Mouse (Mus musculus): Measurements from ENCODE around the gene Lrp2. TPM values are rescaled to one million over a fixed set of nuclear protein-coding genes. Genes with fewer than 3 reads are reported as not detected.

Gene Lrp2
- polyA plus RNA-seq, 1 experiment = 0.07 TPM

GRCm38 (mm10) chr2:69560221-69560620, 25.6 kb downstream of the Lrp2 start:
- Histone ChIP-seq H3K36me3 (ENCODE audit: control insufficient read depth, insufficient read depth) (no peaks in the 10 kb centered on the region), H3K4me2 (ENCODE audit: low read depth) (no peak overlapping the region), H3K27me3 (ENCODE audit: control insufficient read depth, insufficient read depth, insufficient read length) (no peaks in the 10 kb centered on the region), H3K4me3 (no peak overlapping the region), H3ac (ENCODE audit: control insufficient read depth, insufficient read length) (no peak overlapping the region), H3K79me2 (ENCODE audit: control insufficient read depth, insufficient read depth) (no peaks in the 10 kb centered on the region)
- TF ChIP-seq POLR2AphosphoS2 (IDR thresholded peaks at IDR 0.05; ENCODE audit: insufficient read length, low read depth) (no peak), POLR2A (IDR thresholded peaks at IDR 0.05; ENCODE audit: insufficient read length, low read depth) (no peak), REST (IDR thresholded peaks at IDR 0.05; ENCODE audit: insufficient read depth, insufficient read length) (no peak), MYOD1 (IDR thresholded peaks at IDR 0.05; ENCODE audit: control insufficient read depth in 1 of 3, insufficient read length in 2 of 3, low read depth in 2 of 3) (no peak), MAX (IDR thresholded peaks at IDR 0.05; ENCODE audit: low read depth) (no peak), SRF (IDR thresholded peaks at IDR 0.05; ENCODE audit: control insufficient read depth, insufficient read length, low read depth) (no peak), CEBPB (IDR thresholded peaks at IDR 0.05; ENCODE audit: insufficient read depth, poor library complexity, severe bottlenecking) (no peak), MYOG (IDR thresholded peaks at IDR 0.05; ENCODE audit: control insufficient read depth in 1 of 3, insufficient read depth in 1 of 3, insufficient read length in 2 of 3, low read depth in 2 of 3) (no peak), E2F4 (IDR thresholded peaks at IDR 0.05; ENCODE audit: insufficient read depth) (no peak)

GRCm38 (mm10) chr2:69559380-69559779, 26.5 kb downstream of the Lrp2 start:
- H3K79me2 ChIP-seq (ENCODE audit: control insufficient read depth, insufficient read depth) = no peaks in the 10 kb centered on the region
- H3ac ChIP-seq (ENCODE audit: control insufficient read depth, insufficient read length) = no peak overlapping the region
- H3K4me2 ChIP-seq (ENCODE audit: low read depth) = no peak overlapping the region
- no peak overlapping the region for H3K4me3 ChIP-seq
- TF ChIP-seq MAX (IDR thresholded peaks at IDR 0.05; ENCODE audit: low read depth) (no peak), SRF (IDR thresholded peaks at IDR 0.05; ENCODE audit: control insufficient read depth, insufficient read length, low read depth) (no peak), POLR2AphosphoS2 (IDR thresholded peaks at IDR 0.05; ENCODE audit: insufficient read length, low read depth) (no peak), MYOG (IDR thresholded peaks at IDR 0.05; ENCODE audit: control insufficient read depth in 1 of 3, insufficient read depth in 1 of 3, insufficient read length in 2 of 3, low read depth in 2 of 3) (no peak), TCF3 (IDR thresholded peaks at IDR 0.05; ENCODE audit: insufficient read length, low read depth) (no peak), POLR2A (IDR thresholded peaks at IDR 0.05; ENCODE audit: insufficient read length, low read depth) (no peak), REST (IDR thresholded peaks at IDR 0.05; ENCODE audit: insufficient read depth, insufficient read length) (no peak), MYOD1 (IDR thresholded peaks at IDR 0.05; ENCODE audit: control insufficient read depth in 1 of 3, insufficient read length in 2 of 3, low read depth in 2 of 3) (no peak), E2F4 (IDR thresholded peaks at IDR 0.05; ENCODE audit: insufficient read depth) (no peak), USF1 (IDR thresholded peaks at IDR 0.05; ENCODE audit: low read depth) (no peak), TCF12 (IDR thresholded peaks at IDR 0.05; ENCODE audit: insufficient read depth, poor library complexity, severe bottlenecking) (no peak), CEBPB (IDR thresholded peaks at IDR 0.05; ENCODE audit: insufficient read depth, poor library complexity, severe bottlenecking) (no peak)
- H3K36me3 ChIP-seq (ENCODE audit: control insufficient read depth, insufficient read depth) = no peaks in the 10 kb centered on the region
- H3K27me3 ChIP-seq (ENCODE audit: control insufficient read depth, insufficient read depth, insufficient read length) = no peaks in the 10 kb centered on the region

DNA sequence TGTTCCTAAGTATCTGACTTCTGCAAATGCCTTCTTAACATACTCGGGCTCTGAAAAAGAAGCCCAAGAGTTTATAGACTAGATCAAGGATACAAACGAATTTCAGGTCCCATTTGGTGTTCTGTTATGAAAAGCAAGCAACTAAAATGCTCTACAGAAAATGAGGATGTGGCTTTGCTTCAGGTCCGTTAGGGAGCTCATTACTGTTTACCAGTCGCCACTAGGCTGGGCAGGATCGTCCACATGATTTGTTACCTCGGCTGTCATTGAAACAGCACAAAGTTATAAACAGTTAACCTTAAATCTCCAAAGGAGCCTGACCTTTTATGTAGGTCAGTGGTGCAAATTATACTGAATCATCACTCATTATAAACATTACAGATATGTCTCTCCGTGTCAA, 29.2 kb downstream of the Lrp2 start:
- H3K27me3 ChIP-seq (ENCODE audit: control insufficient read depth, insufficient read depth, insufficient read length) = no peaks in the 10 kb centered on the region
- TF ChIP-seq E2F4 (IDR thresholded peaks at IDR 0.05; ENCODE audit: insufficient read depth) = no peak
- TF ChIP-seq TCF3 (IDR thresholded peaks at IDR 0.05; ENCODE audit: insufficient read length, low read depth) = no peak
- no peak for TF ChIP-seq POLR2AphosphoS2 (IDR thresholded peaks at IDR 0.05; ENCODE audit: insufficient read length, low read depth)
- TF ChIP-seq POLR2A (IDR thresholded peaks at IDR 0.05; ENCODE audit: insufficient read length, low read depth) = no peak
- no peak for TF ChIP-seq TCF12 (IDR thresholded peaks at IDR 0.05; ENCODE audit: insufficient read depth, poor library complexity, severe bottlenecking)
- TF ChIP-seq CEBPB (IDR thresholded peaks at IDR 0.05; ENCODE audit: insufficient read depth, poor library complexity, severe bottlenecking) = no peak
- no peak for TF ChIP-seq SRF (IDR thresholded peaks at IDR 0.05; ENCODE audit: control insufficient read depth, insufficient read length, low read depth)
- TF ChIP-seq REST (IDR thresholded peaks at IDR 0.05; ENCODE audit: insufficient read depth, insufficient read length) = no peak
- no peak for TF ChIP-seq MAX (IDR thresholded peaks at IDR 0.05; ENCODE audit: low read depth)
- TF ChIP-seq MYOD1 (IDR thresholded peaks at IDR 0.05; ENCODE audit: control insufficient read depth in 1 of 3, insufficient read length in 2 of 3, low read depth in 2 of 3) = no peak
- no peak for TF ChIP-seq MYOG (IDR thresholded peaks at IDR 0.05; ENCODE audit: control insufficient read depth in 1 of 3, insufficient read depth in 1 of 3, insufficient read length in 2 of 3, low read depth in 2 of 3)
- TF ChIP-seq USF1 (IDR thresholded peaks at IDR 0.05; ENCODE audit: low read depth) = no peak
- no peaks in the 10 kb centered on the region for H3K79me2 ChIP-seq (ENCODE audit: control insufficient read depth, insufficient read depth)
- no peak overlapping the region for H3ac ChIP-seq (ENCODE audit: control insufficient read depth, insufficient read length)
- no peaks in the 10 kb centered on the region for H3K36me3 ChIP-seq (ENCODE audit: control insufficient read depth, insufficient read depth)
- H3K4me3 ChIP-seq = no peak overlapping the region
- no peak overlapping the region for H3K4me2 ChIP-seq (ENCODE audit: low read depth)

- TF ChIP-seq MAX (IDR thresholded peaks at IDR 0.05; ENCODE audit: low read depth) (no peak), SRF (IDR thresholded peaks at IDR 0.05; ENCODE audit: control insufficient read depth, insufficient read length, low read depth) (no peak), POLR2A (IDR thresholded peaks at IDR 0.05; ENCODE audit: insufficient read length, low read depth) (no peak), TCF12 (IDR thresholded peaks at IDR 0.05; ENCODE audit: insufficient read depth, poor library complexity, severe bottlenecking) (no peak), CEBPB (IDR thresholded peaks at IDR 0.05; ENCODE audit: insufficient read depth, poor library complexity, severe bottlenecking) (no peak), USF1 (IDR thresholded peaks at IDR 0.05; ENCODE audit: low read depth) (no peak), MYOG (IDR thresholded peaks at IDR 0.05; ENCODE audit: control insufficient read depth in 1 of 3, insufficient read depth in 1 of 3, insufficient read length in 2 of 3, low read depth in 2 of 3) (no peak), POLR2AphosphoS2 (IDR thresholded peaks at IDR 0.05; ENCODE audit: insufficient read length, low read depth) (no peak), MYOD1 (IDR thresholded peaks at IDR 0.05; ENCODE audit: control insufficient read depth in 1 of 3, insufficient read length in 2 of 3, low read depth in 2 of 3) (no peak), E2F4 (IDR thresholded peaks at IDR 0.05; ENCODE audit: insufficient read depth) (no peak), TCF3 (IDR thresholded peaks at IDR 0.05; ENCODE audit: insufficient read length, low read depth) (no peak), REST (IDR thresholded peaks at IDR 0.05; ENCODE audit: insufficient read depth, insufficient read length) (no peak)
- Histone ChIP-seq H3K36me3 (ENCODE audit: control insufficient read depth, insufficient read depth) (no peaks in the 10 kb centered on the region), H3K4me3 (no peak overlapping the region), H3ac (ENCODE audit: control insufficient read depth, insufficient read length) (no peak overlapping the region), H3K79me2 (ENCODE audit: control insufficient read depth, insufficient read depth) (no peaks in the 10 kb centered on the region), H3K27me3 (ENCODE audit: control insufficient read depth, insufficient read depth, insufficient read length) (peaks cover 3% of the 10 kb centered on the region), H3K4me2 (ENCODE audit: low read depth) (no peak overlapping the region)
These were observed 34.2 kb downstream of the Lrp2 start for GRCm38 (mm10) chr2:69551639-69552038.
